Mouse (Mus musculus): ENCODE results near the gene Sptbn2. TPM values are rescaled to one million over a fixed set of nuclear protein-coding genes. Genes with fewer than 3 reads are reported as not detected.
"Not testable (repeated sequence)": the region's sequence is repeated elsewhere in the genome, so short reads cannot be mapped to it uniquely, and the experiment has no call there.

Sptbn2 gene
- polyA plus RNA-seq, 1 experiment, result 198 TPM

- TF ChIP-seq POLR2A (IDR thresholded peaks at IDR 0.05; ENCODE audit: extremely low read depth, insufficient read depth, low read length), result peak; percentile 57
- no peak for TF ChIP-seq CTCF (IDR thresholded peaks at IDR 0.05; ENCODE audit: extremely low read depth, insufficient read depth, low read length)
- Histone ChIP-seq H3K4me1 (ENCODE audit: control insufficient read depth, insufficient read depth, low read length) (peaks cover 2% of the 10 kb centered on the region; the same call in 1 of the 2 replicates), H3K27ac (ENCODE audit: insufficient read depth, low read length) (peak within 1 kb of the TSS; percentile 86), H3K4me3 (ENCODE audit: insufficient read depth, low read length) (peak within 1 kb of the TSS; percentile 55)
These were observed 45.4 kb downstream of the Sptbn2 start, which contains the start of gene Rbm4b for GRCm38 (mm10) chr19:4756193-4756911. Rbm4b (plus strand) TSS chr19:4756497.

GRCm38 (mm10) chr19:4756921-4757320, 46.0 kb downstream of the Sptbn2 start:
- Histone ChIP-seq H3K27ac (ENCODE audit: insufficient read depth, low read length) (peak overlapping the region; percentile 45; the same call in 1 of the 2 replicates), H3K4me1 (ENCODE audit: control insufficient read depth, insufficient read depth, low read length) (peaks cover 2% of the 10 kb centered on the region; the same call in 1 of the 2 replicates), H3K4me3 (ENCODE audit: insufficient read depth, low read length) (peak overlapping the region; percentile 55)
- TF ChIP-seq CTCF (IDR thresholded peaks at IDR 0.05; ENCODE audit: extremely low read depth, insufficient read depth, low read length) (no peak), POLR2A (IDR thresholded peaks at IDR 0.05; ENCODE audit: extremely low read depth, insufficient read depth, low read length) (no peak)

GRCm38 (mm10) chr19:4760544-4760943, 49.6 kb downstream of the Sptbn2 start:
- not testable (repeated sequence) for H3K27ac ChIP-seq (ENCODE audit: insufficient read depth, low read length); H3K4me3 ChIP-seq (ENCODE audit: insufficient read depth, low read length); H3K4me1 ChIP-seq (ENCODE audit: control insufficient read depth, insufficient read depth, low read length)

- H3K4me3 ChIP-seq (ENCODE audit: insufficient read depth, low read length), result no peak overlapping the region
- H3K27ac ChIP-seq (ENCODE audit: insufficient read depth, low read length), result no peak overlapping the region
- TF ChIP-seq CTCF (IDR thresholded peaks at IDR 0.05; ENCODE audit: extremely low read depth, insufficient read depth, low read length), result 0 out of 2 replicates have a peak, but pooled peaks have one; percentile 8
- TF ChIP-seq POLR2A (IDR thresholded peaks at IDR 0.05; ENCODE audit: extremely low read depth, insufficient read depth, low read length), result no peak
- H3K4me1 ChIP-seq (ENCODE audit: control insufficient read depth, insufficient read depth, low read length), result no peaks in the 10 kb centered on the region
These were observed 51.9 kb downstream of the Sptbn2 start for GRCm38 (mm10) chr19:4762876-4763275.

- H3K4me3 ChIP-seq (ENCODE audit: insufficient read depth, low read length), result no peak overlapping the region
- no peak overlapping the region for H3K27ac ChIP-seq (ENCODE audit: insufficient read depth, low read length)
- TF ChIP-seq POLR2A (IDR thresholded peaks at IDR 0.05; ENCODE audit: extremely low read depth, insufficient read depth, low read length), result no peak
- TF ChIP-seq CTCF (IDR thresholded peaks at IDR 0.05; ENCODE audit: extremely low read depth, insufficient read depth, low read length), result no peak
- H3K4me1 ChIP-seq (ENCODE audit: control insufficient read depth, insufficient read depth, low read length), result no peaks in the 10 kb centered on the region
These were observed 56.7 kb downstream of the Sptbn2 start for GRCm38 (mm10) chr19:4767507-4768148.

- H3K4me3 ChIP-seq (ENCODE audit: insufficient read depth, low read length), result no peak overlapping the region
- H3K4me1 ChIP-seq (ENCODE audit: control insufficient read depth, insufficient read depth, low read length), result no peaks in the 10 kb centered on the region; the same call in 1 of the 2 replicates
- TF ChIP-seq CTCF (IDR thresholded peaks at IDR 0.05; ENCODE audit: extremely low read depth, insufficient read depth, low read length) (no peak), POLR2A (IDR thresholded peaks at IDR 0.05; ENCODE audit: extremely low read depth, insufficient read depth, low read length) (no peak)
These were observed 61.8 kb downstream of the Sptbn2 start for GRCm38 (mm10) chr19:4772785-4773184.

DNA sequence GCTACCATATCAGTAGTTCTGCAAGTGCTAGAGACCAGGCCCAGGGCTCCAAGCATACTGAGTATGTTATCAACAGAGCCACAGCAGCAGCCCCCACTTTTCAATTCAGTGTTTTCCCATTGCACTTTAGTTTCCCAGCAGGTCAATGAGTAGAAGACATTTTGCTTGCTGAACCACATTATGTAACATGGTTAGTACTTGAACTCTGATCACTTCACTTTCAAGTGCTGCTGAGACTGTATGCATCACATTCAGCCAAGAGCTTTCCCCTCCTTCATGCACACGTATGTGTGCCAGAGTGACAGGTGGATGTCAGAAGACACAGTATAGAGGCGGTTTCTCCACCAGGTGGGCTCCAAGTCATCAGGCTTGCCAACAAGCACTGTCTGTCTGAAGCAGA, 71.9 kb downstream of the Sptbn2 start:
- H3K4me3 ChIP-seq (ENCODE audit: insufficient read depth, low read length), result no peak overlapping the region
- no peak for TF ChIP-seq POLR2A (IDR thresholded peaks at IDR 0.05; ENCODE audit: extremely low read depth, insufficient read depth, low read length)
- no peak for TF ChIP-seq CTCF (IDR thresholded peaks at IDR 0.05; ENCODE audit: extremely low read depth, insufficient read depth, low read length)
- H3K4me1 ChIP-seq (ENCODE audit: control insufficient read depth, insufficient read depth, low read length), result peaks cover 3% of the 10 kb centered on the region
- H3K27ac ChIP-seq (ENCODE audit: insufficient read depth, low read length), result no peak overlapping the region

More at GRCm38 (mm10) chr19:4772785-4773184, 61.8 kb downstream of the Sptbn2 start:
- no peak overlapping the region for H3K27ac ChIP-seq (ENCODE audit: insufficient read depth, low read length)

DNA sequence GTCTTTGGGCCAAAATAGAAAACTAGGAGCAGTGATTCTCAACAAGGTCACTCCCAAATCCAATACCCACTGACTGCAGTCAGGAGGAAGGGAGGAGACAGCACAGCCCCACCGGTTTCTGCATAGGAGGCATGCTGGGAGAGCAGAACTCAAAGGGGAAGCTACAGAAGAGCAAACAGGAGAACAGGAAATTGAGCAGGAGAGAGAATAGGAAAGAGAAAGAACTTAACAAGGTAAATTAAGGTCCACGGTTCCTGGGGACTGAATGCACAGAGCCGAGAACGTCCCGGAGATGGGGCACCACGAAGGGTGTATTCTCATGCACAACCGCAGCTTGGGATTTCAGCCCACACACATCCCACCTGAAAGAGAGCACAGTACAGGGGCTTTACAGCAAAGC, 74.2 kb downstream of the Sptbn2 start:
- Histone ChIP-seq H3K27ac (ENCODE audit: insufficient read depth, low read length) (no peak overlapping the region), H3K4me3 (ENCODE audit: insufficient read depth, low read length) (no peak overlapping the region), H3K4me1 (ENCODE audit: control insufficient read depth, insufficient read depth, low read length) (peaks cover 6% of the 10 kb centered on the region)
- TF ChIP-seq CTCF (IDR thresholded peaks at IDR 0.05; ENCODE audit: extremely low read depth, insufficient read depth, low read length), result no peak
- no peak for TF ChIP-seq POLR2A (IDR thresholded peaks at IDR 0.05; ENCODE audit: extremely low read depth, insufficient read depth, low read length)

DNA sequence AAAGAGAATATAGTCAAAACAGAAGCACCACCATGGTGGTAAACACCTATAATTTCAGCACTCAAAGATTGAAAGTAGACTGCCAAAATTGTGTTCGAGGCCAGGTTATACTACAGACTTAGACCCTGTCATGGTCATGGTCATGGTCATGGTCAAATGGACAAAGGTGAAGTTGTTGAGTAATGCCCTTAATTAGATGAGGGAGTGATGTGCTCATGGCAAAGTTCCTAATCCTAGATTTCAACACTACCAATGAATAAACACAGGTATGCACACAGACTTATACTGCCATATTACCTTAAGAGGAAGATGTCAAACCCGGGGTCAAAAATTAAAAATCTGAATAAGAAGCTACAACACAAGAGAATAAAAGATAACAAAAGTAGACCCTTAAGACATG, 75.3 kb downstream of the Sptbn2 start:
- TF ChIP-seq POLR2A (IDR thresholded peaks at IDR 0.05; ENCODE audit: extremely low read depth, insufficient read depth, low read length), result no peak
- no peak for TF ChIP-seq CTCF (IDR thresholded peaks at IDR 0.05; ENCODE audit: extremely low read depth, insufficient read depth, low read length)
- Histone ChIP-seq H3K4me1 (ENCODE audit: control insufficient read depth, insufficient read depth, low read length) (peaks cover 7% of the 10 kb centered on the region), H3K27ac (ENCODE audit: insufficient read depth, low read length) (no peak overlapping the region), H3K4me3 (ENCODE audit: insufficient read depth, low read length) (no peak overlapping the region)

All from cortical plate, adult 2 months (tissue).